Mouse (Mus musculus) liver, postnatal 0 days (tissue): Measurements from ENCODE around the gene Tex2.

Experiments
- CTCF ChIP-seq: sonication (generic); IDR thresholded peaks from 2 replicates; pipeline ENCODE4 v1.5.1; 2016; ENCODE audit warnings: antibody characterized with exemption, low read depth
- EP300 ChIP-seq: IDR thresholded peaks from 2 replicates; pipeline ENCODE4 v1.6.1; 2016; ENCODE audit warnings: antibody characterized with exemption, low read depth, mild to moderate bottlenecking

- TF ChIP-seq CTCF: no peak
- TF ChIP-seq EP300: no peak
Measured at GRCm38 (mm10) chr11:106641580-106641979, 28.4 kb upstream of the Tex2 start.
